Mouse (Mus musculus): ENCODE data around the gene Inpp4b.
A peak's percentile ranks its signal among the peaks of the same experiment; 100 is the strongest.

The Inpp4b gene

DNA sequence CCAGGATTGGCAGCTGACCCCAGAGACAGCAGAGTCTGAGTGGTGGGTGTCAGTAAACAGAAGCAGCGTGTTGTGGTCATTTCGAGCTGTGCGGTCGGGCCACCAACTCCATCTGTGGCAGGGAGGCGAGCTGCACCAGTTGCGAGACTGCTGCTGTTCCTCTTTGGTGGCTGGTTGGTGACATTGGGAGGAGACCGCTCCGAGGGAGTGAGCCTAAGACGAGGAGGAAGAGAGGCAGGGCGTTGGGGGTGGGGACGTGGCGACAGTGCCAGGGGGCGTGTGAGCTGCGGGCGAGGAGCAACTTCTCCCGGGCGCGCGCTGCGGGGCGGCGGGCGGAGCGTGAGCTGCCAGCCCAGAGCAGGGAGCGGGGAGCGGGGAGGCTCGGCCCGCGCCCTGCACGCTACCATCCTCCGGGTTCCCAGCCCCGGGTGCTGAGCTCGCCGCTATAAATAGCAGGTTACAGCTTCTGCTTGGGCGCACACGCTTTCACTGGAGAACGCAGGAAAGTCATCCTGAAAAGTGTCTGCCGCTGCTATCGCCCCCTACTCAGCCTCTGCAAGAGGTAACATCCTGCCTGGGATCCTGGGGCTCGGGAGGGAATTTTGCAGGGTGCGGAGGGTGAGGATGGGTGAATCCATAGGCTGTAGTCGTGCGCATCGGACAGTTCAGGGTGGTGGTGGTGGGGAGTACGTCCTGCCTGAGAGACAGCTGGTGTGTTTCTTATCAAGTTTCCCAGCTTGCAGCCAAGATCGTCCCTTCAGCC lies at the start of gene Inpp4b:
Inpp4b (plus strand) TSS at position 321 of the 763 bp plus-strand sequence.
- peak; percentile 57 for DNase-seq (ENCODE audit: low spot score)

DNA sequence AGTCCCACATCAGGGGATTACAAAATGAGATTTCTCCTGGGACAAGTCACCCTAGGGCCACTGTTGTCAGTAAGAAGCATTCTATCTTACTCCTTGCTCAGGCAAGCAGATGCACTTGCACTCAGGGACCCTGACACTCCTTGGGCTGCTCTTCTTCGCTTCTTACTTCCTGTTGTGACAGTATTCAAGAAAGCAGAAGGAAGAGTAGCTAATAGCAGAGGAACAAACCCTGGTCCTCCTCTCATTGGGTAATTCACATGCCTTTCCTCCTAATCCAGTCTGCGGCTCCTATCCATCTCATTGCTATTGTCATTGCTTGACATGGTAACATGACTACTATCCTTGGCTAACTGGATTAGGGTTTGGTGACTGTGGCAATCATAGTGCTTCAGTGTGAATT lies 7.1 kb upstream of the Inpp4b start:
- DNase-seq (ENCODE audit: low spot score) = no peak

DNA sequence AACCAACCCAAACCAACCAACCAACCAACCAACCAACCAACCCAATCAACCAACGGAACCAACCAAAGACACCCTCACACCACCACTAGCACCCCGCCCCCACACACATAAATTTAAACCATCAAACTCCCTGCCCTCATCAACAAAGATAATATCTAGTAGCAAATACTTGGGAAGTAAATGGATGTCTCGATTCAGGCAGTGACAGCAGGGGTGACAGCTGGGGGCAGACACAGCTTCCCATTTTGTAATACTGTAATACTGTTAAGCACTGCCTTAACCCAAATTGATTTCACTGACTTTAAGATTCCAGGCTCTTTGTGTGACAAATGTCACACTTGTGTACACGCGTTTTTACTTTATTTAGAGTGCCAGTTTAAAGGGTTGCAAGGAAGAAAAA lies 1.2 kb upstream of the Inpp4b start:
- DNase-seq (ENCODE audit: low spot score) = no peak

DNA sequence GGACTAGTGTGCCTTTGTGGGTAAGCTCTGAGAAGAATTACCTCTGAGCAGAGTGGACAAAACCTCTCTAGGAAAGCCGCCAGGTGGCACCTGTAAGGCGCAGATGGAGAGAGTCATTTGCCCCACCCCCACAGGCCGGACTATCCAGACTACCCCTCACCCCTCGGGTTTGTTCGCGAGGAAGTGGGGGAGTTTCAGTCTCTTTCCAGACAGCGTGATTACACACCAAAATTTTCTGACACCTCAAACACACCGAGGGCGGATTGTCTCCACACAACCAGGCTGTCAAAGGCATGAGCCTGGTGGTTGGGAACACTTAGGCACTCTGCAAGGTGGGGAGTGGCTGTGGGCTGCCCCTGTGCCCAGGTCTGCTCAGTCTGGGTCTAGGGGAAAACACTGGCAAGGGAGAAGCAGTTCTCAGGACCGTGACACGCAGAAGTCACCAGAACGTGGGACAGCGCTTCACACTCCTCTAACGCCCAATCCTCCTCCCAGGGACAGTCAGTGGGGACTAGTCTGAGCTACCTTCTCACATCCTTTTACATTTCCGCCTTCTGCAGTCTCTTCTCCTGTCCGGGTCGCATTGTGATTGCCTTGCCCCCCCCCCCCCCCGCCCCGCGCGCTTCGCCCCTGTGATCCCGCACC lies 643 bp upstream of the Inpp4b start:
- DNase-seq (ENCODE audit: low spot score) = peak; percentile 63

DNA sequence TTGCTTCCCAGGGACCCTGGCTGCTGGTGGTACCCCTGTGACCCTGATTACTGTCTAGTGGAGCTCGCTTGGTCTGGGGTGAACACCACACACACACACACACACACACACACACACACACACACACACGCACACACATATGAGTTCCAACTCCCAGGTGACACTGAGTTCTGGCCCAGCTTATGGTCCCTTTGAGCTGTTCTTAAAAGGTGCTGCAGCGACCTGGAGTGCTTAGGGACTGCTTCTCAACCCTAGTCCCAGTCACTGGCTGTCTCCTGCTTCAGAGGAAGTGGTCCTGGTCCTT lies 595 bp downstream of the Inpp4b start:
- no peak for DNase-seq (ENCODE audit: low spot score)

DNA sequence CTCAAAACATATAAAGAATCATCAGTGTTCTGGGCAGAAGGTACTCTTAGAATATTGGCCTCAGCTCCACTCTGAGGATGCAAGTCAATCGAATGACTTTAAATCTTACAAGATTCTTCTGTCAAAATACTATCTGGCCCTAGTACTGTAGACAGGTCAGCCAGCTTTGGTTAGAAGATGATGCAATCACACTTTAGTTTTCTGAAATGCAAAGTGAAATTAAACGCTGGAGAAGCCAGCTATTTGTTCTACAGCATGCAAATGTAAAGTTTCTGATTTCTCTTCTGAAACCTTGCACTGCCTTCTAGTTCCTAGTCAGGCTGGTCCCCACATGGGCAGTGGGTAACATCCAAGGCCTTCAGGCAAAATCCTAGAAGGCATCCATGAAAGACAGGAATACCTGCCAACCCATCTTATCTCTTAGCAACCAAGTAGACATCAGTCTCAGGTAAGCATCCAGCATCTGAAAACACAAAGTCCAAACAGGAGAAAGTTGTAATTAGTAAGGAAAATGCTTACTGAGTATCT lies 2.9 kb downstream of the Inpp4b start:
- DNase-seq (ENCODE audit: low spot score) = no peak

DNA sequence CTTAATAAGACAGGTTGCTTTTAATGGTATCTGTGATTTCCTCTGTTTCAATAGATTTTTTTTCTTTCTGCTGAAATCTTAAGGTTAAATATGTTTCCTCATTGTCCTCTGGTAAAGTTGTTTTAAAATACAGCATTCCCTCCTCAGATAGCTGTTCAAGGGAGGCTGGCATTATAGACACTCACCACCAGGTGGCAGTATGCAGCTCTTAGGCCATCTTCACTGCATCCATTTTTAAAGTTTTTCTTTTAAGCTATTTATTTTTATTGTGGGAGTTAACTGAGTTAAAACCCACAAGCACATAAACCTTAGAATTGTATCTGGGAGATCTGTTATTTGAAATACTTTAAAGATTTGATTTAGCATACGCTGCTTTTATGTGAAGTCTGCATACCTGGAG lies 7.1 kb downstream of the Inpp4b start:
- peak; percentile 57 for DNase-seq (ENCODE audit: low spot score)

DNA sequence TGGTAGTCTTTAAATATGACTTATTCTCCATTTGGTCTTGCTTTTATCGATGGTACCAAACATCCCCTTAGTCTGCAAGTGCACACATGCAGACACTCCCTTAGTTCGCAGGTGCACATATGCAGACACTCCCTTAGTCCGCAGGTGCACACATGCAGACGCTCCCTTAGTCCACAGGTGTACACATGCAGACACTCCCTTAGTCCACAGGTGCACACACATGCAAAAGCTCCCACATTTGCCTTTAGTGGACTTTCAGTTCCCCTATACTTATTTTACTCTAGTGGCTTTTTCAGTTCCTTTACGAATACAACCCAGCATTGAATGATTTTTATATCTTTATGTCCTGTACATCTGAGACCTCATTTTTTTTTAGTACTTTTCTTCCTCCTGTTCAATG lies 11.1 kb downstream of the Inpp4b start:
- DNase-seq (ENCODE audit: low spot score) = no peak

DNA sequence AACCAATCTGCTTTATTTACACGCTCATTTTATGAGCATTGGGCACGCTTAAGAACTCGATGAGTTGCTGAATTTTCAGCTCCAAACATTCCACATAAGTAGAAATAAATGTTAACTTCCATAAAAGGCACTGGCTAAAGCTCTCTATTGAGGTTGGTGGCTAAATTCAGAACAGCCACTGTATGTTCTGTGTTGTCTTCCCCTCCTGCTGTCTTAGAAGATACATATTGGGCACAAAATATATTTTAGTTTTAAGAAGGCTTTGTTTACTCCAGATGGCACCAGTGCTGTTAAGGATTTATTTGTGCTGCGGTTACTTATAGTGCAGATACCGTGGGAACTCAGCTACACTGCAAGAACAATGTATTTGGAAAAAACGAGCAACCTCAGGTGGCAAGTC lies 15.8 kb downstream of the Inpp4b start:
- no peak for DNase-seq (ENCODE audit: low spot score)

DNA sequence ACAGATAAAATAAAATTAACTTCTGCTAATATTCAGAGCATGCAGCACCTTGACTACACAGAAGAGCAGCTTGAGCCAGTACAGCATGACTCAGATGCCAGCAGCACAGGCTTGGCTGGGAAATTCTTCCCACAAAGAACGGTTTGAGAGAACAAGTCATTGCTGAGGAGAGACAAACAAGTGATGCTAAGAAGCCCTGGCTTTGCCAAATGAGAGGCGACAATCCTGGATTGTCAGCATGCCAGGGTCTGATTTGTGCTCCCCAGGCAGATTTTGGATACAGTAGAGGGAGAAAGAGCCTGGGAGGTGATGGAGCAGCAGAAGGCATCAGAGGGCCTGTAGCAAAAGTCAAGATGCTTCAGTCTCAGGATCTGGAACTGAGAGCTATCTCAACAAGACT lies 18.2 kb downstream of the Inpp4b start:
- no peak for DNase-seq (ENCODE audit: low spot score)

DNA sequence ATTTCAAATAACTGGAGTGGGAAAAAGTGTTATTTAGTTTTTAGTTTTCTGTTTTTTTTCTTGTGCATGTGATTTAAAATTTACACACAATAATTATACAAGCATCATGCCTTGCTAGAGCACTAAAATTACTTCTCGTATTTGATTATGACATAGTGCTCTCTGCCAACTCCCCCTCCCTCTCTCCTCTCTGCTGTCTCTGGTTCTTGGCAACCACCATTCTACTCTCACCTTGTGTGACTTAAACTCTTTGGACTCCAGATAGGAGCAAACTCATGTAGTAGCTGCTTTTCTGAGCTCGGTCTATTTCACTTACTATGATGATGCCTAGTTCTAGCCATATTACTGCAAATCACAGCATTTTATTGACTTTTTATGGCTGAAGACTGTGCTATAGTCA lies 18.8 kb downstream of the Inpp4b start:
- no peak for DNase-seq (ENCODE audit: low spot score)

DNA sequence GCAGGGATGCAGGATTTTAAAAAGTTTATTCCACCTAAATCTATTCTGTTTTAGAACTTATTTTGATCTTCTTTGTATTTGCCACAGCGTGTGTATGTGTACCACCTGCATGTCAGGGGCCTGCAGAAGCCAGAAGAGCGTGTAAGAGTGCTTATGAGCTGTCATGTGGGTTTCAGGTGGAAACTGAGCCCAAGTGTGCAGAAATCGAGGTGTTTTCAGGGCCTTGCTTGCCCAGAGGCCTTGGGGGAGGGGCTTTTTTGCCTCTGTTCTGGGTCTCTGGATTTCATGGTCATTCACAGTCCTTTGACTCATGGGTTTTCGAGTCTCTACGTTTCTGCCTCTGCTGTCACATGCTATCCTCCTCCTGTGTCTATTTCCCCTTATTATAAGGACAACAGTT lies 28.3 kb downstream of the Inpp4b start:
- DNase-seq (ENCODE audit: low spot score) = no peak

DNA sequence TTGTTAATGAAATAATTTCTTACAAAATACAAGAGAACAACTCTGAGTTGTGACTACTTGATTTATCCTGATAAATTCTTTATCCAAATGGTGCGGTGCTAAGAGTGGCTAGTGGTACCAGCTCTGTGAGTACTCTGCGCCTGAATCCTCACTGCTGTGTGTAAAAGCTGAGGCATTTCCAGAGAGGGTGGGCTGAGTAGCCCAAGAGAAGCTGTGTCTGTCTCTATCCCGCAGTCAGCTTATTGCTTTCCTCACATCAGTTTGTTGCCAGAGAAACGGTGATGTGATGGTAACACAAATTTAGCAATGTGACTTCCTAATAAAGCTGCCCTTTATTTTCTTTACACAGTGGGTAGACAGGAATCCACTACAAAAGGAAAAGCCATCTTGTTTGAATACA lies 29.5 kb downstream of the Inpp4b start:
- no peak for DNase-seq (ENCODE audit: low spot score)

DNA sequence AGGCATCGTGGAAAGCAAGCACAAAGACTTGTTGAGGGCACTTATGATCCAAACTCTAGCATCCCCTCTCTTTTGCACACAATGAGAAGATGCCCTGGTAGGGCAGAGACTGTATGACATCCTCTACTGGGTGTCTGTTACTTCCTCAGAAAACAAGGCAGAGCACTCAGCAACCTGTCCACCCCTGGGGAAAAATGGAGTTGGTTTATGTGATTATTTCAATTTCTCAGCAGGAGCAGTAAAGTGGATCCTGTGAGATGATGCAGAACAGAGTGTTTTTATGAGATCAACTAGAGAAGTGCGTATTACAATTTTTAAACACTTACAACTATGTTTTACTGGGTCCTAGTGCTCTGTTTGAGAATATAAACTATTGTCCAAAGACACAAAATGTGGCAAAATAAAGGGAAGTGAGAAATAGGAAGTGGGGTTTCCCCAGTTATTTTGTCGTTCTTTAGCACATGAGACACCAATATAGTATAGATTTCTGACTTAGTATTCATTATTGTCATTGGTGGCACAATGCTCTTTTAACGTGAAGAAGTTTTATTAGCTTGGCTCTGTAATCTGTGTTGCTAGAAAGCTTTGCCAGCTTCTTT lies 32.6 kb downstream of the Inpp4b start:
- DNase-seq (ENCODE audit: low spot score) = no peak

DNA sequence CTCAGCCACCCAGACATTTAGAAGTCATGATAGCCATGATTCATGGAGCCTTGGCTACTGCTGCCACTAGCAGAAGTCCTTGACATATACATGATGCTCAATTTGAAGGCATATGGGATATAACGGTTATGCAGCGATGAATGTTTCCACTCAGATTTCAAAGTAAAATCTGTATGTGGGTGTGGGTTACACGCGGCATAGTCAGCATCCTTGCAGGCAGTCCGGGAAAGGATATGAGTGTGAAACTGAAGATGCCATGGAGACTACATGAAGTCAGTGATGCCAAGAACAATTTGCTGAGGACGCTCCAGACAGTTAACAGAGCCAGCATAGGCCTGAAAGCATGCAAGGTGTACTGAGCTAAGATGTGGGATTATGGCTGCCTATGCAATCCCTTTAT lies 46.6 kb downstream of the Inpp4b start:
- DNase-seq (ENCODE audit: low spot score) = no peak

DNA sequence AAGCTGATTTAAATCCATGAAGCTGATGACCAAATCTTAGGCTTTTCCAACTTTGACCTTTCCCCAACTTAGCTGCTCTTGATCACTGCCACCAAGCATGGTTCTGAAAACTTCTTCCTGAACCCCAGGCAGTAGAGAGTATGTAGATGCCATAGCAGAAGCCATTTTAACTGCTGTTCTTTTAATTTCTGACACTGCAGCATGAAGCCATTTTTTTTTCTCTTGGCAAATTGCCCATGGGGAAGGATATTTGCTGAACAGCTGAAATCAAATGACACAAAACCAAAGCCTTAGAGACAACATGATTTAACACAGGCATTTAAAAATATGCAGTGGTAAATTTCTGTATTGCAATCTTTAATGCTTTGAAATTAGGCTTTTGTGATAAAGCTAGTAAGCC lies 56.7 kb downstream of the Inpp4b start:
- DNase-seq (ENCODE audit: low spot score) = no peak

DNA sequence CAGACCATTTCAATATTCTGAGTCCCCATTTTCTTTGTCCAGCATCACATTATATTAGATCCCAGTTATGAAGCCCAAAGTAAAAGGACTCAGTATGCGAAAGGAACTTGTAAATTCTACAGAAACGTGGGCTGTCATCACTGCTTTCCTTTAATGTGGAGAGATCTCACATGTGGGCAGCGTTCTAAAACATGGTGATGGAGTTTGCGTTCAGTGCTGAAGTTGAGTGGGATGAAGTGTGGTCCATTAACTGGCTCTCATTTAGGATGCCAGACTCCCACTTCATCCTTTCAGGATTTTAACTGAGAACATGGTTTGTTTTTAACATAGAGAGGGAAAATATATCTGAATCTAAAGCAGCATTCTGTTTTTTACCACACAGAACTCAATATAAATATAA lies 57.1 kb downstream of the Inpp4b start:
- no peak for DNase-seq (ENCODE audit: low spot score)

DNA sequence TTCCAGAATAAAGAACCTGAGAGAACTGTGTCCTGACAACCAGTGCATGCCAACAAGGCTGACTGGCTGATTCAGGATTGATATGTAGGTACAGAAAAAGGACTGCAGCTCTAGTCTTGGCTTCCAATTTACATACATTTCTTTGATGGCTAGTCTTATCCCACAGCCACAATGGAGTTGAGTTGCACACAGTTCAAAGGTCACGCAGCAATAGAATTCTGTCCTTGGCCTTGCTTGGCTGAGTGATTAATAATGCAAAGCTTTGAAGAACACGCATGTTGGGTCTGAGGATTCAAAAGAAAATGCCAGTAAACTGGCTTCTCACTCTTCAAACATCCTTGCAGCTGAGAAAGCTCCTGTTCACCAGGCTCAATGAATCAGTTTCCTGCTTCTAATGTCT lies 70.4 kb downstream of the Inpp4b start:
- DNase-seq (ENCODE audit: low spot score) = no peak

DNA sequence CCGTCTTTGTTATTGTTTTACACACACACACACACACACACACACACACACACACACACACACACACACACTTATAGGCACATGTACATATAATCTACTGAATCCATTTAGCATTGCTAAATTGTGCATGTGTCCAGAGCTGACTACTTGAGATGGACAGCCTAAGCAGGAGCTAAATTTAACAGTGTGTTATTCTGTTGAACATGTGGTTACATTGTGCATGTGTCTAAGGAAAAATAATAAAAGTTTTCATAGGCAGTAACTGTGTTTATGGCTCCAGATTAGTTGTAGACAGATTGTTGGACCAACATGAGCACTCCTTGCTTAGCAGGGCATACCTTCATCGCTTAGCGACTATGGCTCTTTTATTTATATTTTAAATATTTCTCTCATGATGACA lies 101.6 kb downstream of the Inpp4b start:
- DNase-seq (ENCODE audit: low spot score) = no peak

DNA sequence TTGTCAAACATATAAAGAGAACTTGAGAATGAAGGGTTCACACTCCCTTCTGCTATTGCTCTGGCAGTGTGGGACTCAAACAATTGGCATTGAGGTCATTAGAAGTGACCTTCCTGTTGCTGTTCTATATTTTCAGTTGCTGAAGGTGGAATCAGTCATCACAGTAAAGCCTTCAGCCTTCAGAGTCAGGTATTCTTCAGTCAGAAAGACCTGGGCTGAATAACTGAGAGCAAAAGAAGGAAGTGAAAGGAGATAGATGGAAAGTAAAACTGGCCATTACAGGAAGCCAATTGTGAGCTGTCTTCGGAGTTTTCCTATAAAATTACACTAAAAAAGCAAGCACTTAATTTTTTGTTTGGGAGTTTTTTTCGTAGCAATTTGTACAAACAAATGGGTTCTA lies 107.4 kb downstream of the Inpp4b start:
- no peak for DNase-seq (ENCODE audit: low spot score)

DNA sequence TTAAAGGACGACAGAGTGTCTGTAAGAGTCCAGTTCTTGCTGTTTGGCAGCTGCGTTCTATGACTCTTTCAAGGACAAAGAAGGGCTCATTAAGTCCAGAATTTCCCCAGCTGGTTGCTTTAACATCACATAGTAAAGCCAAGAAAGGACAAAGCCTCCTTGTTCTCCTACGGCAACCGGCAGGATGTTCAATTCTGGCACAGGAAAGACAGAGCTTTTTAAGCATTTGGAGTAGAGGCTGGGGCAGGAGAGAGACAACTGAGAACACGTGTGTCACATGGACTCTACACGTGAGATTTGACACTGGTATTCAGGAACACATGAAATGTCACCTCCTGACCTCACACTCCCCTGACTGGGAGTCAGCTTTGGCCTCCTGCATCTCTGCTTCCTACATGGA lies 109.7 kb downstream of the Inpp4b start:
- DNase-seq (ENCODE audit: low spot score) = no peak

DNA sequence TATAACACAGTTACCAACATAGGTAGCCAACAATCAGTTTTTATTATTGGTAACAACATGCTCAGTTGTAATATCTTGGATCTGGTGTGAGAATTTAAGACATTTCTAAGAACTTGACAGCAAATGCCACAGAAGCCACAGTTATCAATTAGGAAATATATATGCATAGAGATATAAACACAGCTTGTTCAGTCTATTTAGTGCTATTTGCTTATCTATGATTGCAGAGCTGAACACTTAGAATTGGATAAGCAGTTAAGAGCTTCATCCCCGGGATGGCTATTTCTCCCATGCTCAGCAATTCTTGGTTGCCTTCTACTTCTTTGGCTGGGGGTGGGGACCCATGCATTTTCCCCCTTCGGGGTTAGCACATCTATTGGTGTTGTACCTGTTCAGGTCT lies 112.5 kb downstream of the Inpp4b start:
- no peak for DNase-seq (ENCODE audit: low spot score)

DNA sequence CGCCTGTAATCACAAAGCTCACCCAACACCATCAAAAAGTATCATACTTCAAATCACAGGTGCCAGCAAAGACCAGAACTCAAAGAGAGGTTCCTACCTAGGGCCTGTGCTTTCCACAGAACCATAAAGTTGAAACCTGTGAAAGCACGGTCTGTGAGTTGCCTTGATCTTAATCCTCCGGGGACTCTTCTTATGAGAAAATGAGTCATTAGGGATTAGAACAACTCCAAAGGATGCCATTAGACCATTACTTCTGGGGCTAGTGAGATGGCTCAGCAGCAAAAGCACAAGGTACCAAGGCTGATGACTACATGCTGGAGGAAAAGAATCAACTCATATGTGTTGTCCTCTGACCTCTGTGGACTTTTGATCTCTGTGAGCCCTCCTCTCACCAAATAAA lies 121.4 kb downstream of the Inpp4b start:
- no peak for DNase-seq (ENCODE audit: low spot score)

DNA sequence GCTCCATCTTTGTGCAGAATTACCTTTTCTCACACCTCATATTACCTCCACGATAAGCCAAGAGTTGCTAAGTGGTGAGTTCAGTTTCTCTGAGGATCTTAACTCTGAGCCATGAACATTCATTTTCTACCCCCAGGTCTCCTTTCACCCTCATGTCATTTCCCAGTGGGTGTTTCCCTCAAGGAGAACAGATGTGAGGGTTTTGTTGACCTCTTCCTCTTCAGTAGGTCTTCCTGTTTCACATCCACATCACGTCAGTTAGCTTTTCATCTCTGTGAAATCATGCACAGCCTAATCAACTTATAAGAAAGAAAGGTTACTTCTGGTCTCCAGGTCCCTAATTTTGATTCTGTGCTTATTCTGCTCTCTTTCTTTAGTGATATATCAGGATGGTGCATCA lies 124.4 kb downstream of the Inpp4b start:
- DNase-seq (ENCODE audit: low spot score) = no peak
